Mouse (Mus musculus) v-Abl transformed pro-B cells (cell line): ENCODE data around the gene Fam222a.

Experiments
- in situ Hi-C, 2 experiments: fragments of 400-800 bp; cut with MboI; formaldehyde crosslinking; loops; one replicate each; pipeline ENCODE4 v1.15.1; 2025; ENCODE audit not compliant: unreplicated experiment in 2 of 2

The Fam222a gene

DNA sequence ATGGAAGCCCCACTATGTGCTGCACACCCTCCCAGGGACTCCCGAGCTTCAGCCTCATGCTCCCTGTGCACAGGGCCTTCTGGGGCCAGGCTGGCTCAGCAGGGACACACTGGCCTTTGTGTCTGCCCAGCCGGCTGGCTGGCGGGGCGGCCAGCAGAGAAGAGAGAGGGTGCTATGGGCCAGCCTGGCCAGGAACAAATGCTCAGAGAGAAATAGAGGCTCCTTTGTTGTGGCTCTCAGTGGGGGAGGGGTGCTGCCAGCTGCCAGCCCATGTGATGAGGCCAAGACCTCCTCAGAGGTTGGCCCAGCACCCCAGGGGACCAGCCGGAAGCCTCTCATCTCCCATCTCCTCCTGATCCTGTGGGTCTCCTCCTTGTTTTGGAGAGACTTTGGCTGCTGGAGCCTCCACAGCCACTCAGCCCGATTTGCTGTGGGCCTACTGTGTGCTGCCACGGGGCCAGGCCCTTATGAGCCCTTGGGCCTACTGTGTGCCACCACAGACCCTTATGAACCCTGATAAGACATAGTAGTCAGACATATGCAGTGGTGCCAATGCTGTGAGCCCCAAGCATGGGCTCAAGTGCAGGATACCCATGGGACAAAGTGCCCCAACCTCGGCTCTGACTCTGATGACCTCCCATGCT is 12.0 kb downstream of the Fam222a start:
- in situ Hi-C loops: loop anchor here (25.0 kb wide), 3 partner anchors 793 to 1468 kb away; no protein-coding TSS in a partner anchor

DNA sequence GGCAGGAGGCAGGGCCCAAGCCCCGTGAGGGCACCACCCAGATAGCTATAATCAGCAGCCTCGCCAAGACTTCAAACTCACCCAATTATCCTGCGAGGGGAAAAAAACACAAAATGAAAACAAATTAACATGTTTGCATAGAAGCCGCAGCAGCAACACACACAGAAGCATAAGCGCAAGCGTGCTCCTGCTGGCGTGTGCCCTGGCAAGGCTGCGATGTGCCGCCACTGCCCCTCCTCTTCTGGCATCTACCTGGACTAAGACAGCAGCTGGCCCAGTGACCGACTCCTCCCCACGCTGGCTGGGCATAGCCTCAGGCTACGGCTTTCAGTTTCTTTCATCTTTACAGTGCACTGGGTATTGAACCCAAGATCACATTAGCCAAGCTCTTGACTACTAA is 13.7 kb downstream of the Fam222a start:
- in situ Hi-C loops: loop anchor here (25.0 kb wide), 3 partner anchors 794 to 1469 kb away; no protein-coding TSS in a partner anchor

DNA sequence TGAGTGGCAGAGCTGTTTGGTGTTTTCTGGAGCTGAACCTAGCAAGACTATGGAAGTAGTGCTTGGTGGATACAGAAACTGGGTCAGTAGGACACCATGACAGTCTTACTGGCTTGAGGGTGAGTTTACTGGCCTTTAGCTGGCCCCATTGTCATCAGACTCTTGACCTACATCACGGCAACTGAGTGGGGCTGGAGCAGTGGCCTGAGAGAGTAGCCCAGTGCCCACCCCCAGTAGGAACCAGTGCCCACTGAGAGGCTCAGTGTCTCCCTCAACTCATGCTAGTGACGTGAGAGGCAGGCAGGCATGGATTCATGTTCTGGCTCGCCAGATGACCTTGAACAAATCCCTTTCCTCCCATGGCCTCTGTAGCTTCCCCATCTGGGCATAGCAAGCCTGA is 15.2 kb downstream of the Fam222a start:
- in situ Hi-C loops: loop anchor here (25.0 kb wide), 3 partner anchors 796 to 1471 kb away; no protein-coding TSS in a partner anchor

DNA sequence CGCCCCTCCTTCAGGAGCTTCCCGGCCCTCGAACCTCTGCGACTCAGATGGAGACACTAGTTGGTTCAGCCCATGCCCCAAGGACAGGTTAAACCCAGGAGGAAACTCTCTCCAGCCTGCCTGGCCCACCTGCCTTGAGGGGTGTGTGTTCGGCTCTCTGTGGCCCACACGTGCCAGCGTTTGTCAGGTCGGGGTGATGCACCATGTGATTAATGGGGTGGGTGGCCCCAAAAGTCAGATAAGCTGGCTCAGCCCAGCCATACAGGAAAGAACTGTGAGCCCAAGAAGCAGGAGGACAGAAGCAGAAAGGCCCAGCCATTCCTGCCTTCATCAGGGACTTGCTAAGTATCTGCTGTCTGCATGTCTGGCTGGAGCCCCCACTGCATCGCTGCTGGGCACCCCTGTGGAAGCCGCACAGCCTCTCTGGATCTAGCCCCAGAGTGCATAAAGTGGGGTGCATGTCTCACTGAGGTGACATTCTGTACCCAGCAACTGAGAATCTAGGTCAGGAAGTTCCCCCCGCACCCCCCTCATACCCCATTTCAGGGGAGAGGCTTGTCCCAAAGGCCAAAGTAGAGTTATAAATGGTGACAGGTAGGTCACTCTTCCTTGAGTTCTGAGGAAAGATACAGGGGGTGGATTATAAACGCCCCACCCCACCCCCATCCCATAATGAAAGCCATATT is 15.8 kb downstream of the Fam222a start:
- in situ Hi-C loops: loop anchor here (25.0 kb wide), 3 partner anchors 796 to 1471 kb away; no protein-coding TSS in a partner anchor

DNA sequence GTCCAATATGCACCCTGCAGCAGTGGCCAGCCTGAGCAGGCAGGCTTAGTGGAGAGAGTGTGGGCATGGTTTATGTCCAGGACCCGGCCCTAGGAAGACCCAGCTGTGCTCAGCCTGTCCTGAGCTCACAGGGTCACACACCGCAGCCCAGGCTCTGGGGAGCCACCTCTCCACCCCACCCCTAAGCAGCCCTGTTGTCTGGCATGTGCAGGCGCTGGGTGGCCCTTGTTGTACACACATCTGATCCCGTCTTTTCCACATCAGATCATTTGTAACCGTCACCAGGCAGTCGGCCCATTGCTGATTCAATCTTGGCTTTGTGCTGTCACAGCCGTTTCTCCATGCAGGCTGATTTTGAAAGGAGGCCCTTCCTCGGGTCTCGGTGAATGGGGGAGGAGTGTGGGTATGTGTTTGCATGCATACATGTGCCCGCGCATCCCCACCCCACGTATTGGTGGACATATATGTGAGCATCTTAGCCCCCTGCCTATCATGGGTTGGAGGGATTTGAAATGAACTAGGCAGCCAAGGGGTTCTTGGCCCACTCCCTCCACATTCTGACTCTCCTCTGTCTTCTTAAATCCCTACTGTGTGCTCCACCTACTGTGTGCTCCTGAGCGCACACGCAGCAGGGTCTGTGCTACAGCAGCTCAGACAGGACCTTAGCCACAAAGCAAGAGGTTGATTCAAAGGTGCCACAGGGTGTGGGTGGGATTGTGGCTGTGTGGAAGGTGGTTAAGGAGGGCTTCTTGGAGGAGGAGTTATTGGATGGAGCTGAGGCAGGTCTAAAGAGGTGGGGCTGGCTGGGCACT is 16.7 kb downstream of the Fam222a start:
- in situ Hi-C loops: loop anchor here (25.0 kb wide), 3 partner anchors 797 to 1472 kb away; no protein-coding TSS in a partner anchor

DNA sequence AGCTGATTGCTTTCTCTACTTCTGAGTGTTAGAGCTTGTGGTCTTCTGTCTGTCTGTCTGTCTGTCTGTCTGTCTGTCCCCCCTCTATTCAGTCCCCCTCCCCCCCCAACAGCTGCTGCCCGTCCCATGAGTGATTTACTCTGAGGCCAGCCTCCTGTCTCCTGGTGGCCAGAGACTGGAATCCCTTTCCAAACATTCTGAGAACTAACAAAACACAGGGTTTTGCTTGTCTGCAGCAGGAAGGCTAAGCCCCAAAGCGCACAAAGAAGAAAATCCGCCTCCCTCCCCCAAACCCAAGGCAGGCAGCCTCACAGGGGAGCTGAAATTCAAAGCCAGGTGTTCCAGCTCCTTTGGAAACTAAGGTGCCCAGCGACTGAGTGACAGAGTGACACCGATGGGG is 17.9 kb downstream of the Fam222a start:
- in situ Hi-C loops: loop anchor here (25.0 kb wide), 3 partner anchors 798 to 1473 kb away; no protein-coding TSS in a partner anchor

DNA sequence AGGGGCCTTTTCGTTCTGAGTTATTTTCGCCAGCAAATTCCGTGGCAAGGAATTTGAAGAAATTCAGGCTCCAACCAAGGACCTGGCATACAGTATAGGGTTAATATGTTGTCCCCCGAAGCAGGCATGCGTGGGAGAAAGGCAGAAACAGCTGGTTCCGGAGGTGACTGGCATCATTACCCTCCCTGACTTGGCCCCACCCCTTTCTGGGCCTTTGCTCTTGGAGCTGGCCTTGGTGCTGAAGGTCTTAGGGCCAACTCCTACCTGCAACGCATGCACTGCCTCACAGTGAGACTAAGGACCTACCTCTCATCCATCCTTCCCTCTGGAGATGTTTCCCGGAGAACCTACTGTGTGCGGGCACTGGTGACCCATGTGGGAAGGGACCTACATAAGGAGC is 20.1 kb downstream of the Fam222a start:
- in situ Hi-C loops: loop anchor here (25.0 kb wide), 3 partner anchors 801 to 1476 kb away; no protein-coding TSS in a partner anchor

DNA sequence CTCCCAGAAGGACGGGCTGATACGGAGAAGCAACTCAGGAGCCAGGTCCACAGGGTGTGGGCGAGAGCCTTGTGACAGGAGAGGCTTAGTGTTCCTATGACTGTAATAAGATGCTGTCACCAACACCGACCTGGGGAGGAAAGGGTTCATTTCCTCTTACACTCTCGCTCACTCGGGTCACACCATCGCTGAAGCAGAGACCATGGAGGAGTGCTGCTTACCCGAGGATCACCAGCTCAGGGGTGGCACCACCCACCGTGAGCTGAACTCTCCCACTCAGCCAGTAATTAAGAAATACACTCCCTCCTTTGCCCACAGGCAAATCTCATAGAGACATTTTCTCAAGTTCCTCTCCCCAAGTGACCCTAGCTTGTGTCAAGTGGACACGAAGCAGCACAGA is 20.6 kb downstream of the Fam222a start:
- in situ Hi-C loops: loop anchor here (25.0 kb wide), 3 partner anchors 801 to 1476 kb away; no protein-coding TSS in a partner anchor

DNA sequence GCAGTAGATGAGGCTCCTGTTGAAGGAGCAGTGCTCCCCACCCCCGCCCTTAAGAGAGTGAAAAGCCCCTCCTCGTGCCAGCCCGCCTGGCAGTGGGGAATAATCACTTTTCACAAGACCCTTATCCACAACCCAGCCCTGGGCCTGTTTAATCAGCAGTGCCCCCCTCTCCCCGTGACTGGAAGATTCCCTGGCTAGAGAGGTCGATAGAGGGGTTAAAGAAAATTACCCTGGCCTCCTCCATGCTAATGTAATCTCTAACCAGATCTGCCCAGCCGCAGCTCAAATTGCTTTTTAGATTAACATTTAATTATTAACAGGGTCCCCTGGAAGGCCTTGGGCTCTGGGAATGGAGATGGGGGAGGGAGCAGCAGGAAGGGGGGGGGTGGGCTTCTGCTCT is 21.2 kb downstream of the Fam222a start:
- in situ Hi-C loops: loop anchor here (25.0 kb wide), 3 partner anchors 802 to 1477 kb away; no protein-coding TSS in a partner anchor

DNA sequence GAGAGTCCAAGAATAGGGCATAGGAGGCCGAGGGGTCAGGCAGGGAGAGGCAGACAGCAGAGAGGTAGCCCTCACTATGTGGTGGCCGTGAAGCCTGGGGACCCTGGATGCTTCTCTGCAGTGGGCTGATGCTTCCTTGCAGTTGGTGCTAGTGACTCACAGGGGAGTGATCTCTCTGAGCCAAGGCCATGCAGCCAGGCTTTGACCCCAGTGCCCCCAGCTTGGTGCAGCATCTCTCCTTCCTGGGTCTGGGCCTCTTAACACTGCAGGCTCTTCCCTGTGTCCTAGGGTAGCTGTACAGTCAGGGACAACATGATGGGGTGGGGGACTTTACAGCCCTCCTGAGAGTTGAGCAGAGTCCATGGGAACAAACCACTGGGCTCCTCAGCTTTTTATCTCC is 21.6 kb downstream of the Fam222a start:
- in situ Hi-C loops: loop anchor here (25.0 kb wide), 3 partner anchors 802 to 1477 kb away; no protein-coding TSS in a partner anchor

DNA sequence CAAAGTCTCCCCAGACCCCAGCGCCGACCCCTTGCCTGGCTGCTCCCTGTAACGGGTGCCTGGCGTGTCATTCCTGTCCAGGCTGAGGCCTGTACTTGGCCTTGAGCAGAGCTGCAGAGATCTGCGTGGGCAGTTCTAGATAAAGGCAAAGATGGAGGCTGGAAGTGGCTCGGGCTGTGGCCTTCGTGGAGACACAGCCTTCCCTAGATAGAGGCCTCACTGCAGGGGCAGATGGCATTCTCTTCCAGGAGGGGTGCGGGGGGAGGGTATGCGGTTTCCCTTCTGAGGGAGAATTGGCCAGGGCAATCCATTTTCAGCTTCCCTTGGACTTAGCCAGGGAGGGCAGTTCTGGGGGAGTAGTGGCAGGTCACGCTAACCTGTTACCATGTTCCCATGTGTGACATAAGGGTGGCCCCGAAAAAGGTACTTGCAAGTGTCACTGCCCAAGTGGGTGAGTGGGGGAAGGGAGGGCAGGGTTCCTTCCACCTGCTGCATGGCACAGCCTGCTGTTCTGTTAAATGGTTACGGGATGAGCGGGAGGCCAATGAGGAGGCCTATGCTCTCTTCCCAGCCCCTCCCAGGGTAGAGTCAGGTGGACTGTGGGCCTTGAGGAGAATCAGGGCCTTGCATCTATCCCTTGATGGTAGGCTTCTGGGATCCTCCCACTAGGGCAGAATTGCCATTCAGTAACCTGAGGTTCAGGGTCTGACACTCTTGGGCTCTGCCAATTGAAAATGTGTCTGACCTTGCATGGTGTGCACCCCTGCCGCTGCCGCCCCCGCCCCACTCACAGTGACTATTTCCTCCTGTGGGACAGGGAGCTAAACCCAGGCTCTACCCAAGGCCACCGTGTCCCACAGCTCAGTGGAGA is 22.5 kb downstream of the Fam222a start:
- in situ Hi-C loops: loop anchor here (25.0 kb wide), 3 partner anchors 803 to 1478 kb away; no protein-coding TSS in a partner anchor

DNA sequence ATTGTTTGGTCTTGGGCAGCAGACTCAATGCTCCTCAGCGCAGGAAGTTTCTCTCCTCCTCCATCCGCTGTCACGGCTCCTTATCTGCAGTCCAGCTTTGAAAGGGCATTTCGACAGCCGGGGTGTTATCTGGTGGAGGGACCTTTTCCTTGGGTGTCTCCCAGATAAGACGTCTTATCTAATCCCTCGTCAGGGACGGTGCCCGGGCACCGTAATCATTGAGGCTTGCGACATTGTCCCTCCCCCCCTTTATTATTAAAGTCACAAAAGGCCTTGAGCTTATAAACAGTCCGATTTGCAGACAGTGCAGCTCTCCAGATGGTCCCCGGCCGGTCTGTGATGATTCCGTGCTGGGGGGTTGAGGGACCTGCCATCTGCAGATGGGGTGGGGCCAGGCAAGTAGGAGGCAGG is 23.3 kb downstream of the Fam222a start:
- in situ Hi-C loops: loop anchor here (25.0 kb wide), 3 partner anchors 804 to 1479 kb away; no protein-coding TSS in a partner anchor

DNA sequence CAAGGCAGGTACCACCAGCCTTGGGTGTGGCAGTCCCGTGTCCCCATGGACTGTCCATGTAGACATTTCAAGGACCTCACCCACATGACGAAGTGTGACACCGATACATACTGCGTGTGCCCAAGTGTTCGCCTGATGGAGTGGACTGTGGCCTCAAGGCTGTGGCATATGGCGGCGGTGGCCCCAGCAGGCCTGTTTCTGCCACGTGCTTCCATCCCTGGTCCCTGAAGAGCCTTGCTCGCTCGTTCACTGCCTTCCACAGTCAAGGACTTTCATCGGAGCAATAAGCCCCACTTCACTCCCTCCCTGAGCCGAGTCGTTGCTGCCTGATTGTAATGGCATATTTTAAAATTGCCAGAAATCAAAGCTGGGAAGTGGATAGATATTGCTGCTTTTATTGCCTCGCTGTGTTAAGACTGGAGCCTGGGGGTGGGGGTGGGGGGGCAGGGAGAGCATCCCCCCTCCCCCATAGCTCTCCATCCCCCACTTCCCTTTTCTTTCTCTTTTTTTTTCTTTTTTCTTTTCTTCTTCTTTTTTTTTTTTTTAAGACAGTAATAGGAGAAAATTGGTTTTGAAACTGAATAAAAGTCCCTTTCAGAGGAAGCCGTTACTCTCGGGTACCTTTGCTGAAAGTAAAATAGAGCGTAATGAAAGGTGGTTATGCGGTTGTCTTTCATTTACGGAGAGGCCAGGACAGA is 24.8 kb downstream of the Fam222a start:
- in situ Hi-C loops: loop anchor here (25.0 kb wide), 3 partner anchors 805 to 1480 kb away; no protein-coding TSS in a partner anchor

DNA sequence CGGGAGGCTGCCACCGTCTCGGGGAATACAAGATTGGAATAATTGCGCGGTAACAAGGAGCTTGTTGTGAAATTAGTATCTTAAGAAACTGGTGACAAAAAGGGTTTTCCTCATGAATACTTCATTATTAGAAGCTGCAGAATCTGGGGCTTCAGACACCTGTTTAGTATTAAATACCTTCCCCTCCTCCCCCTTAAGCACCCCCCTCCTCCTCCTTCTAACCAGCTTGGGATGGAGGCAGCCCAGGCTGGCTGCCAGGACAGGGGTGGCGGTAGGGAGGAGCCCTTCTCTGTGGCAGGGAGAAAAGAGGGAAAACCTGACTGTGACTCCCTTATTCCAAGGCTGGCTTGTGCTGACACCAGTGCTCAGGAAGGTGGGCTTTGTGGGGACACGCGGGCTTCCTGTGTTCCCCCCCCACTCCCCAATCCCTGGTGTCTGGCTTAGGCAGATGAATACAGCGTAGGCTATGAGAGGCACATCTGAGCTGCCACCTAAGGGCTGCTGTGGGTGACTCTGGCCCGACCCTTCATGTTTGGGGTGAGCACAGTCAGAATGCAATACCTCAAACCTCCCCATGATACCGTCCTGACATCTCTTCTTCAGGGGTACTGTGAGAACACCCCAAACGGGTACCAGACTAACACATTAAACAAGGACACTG is 25.5 kb downstream of the Fam222a start:
- in situ Hi-C loops: loop anchor here (25.0 kb wide), 3 partner anchors 806 to 1481 kb away; no protein-coding TSS in a partner anchor

DNA sequence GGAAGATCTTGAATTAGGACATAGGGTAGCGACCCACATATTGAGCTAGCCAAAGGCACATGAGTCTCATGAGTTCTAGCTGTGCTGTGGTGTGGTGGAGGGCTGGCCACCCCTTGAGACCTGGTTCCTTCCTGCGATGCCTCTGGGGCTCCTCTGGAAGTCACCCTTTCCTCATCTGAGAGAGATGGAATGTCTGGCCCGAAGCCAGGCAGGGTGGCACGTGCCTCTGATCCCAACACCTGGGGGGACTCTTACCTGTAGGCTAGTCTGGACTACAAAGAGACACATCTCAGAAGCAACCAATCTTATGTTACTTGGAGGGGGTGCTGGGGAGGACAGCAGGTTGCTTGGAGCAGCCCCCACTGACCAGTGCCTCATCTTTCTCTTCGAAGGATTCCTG is 26.1 kb downstream of the Fam222a start:
- in situ Hi-C loops: loop anchor here (25.0 kb wide), 3 partner anchors 807 to 1482 kb away; no protein-coding TSS in a partner anchor

DNA sequence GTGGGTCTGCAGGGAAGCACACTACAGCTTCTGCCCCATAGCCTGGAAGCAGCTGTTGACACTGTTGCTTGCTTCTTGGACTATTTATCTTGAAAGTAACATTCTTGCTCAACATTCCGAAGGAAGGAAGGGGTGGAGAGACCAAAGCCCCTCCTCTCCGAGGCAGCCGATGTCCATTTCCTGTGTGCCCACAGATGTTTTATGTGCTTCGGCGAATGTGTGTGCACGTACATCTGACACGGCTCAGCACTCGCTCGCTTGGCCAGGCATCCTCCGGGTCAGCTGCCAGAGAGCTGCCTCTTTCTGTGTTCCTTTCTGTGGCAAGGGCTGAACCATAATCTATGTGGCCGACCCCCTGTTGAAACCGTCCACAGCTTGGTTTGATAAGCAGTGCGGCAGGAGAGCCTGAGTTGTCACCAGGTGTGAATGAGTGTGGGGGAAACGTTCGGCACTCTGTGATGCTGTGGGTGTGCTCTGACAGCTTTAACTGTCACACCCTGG is 27.0 kb downstream of the Fam222a start:
- in situ Hi-C loops: loop anchor here (25.0 kb wide), 3 partner anchors 807 to 1482 kb away; no protein-coding TSS in a partner anchor

DNA sequence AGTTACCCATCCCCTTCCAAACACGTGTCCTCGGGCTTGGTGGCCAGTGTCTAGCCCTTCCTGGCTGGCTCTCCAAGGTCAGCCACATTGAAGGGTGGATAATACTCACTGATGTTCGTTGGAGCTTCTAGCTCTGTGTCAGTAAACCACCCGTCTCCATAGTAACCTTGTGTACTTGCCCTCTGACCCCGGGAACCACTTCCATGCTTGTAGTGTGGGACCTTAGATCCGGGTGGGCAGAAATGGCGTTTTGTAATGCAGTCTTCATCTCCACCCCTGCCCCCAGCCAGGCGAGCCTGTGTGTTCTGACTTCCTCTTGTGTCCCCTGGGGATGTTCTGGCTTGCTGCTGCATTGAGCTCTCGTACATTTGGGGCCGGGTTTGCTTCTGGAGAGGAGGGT is 28.8 kb downstream of the Fam222a start:
- in situ Hi-C loops: loop anchor here (25.0 kb wide), 3 partner anchors 809 to 1484 kb away; no protein-coding TSS in a partner anchor

DNA sequence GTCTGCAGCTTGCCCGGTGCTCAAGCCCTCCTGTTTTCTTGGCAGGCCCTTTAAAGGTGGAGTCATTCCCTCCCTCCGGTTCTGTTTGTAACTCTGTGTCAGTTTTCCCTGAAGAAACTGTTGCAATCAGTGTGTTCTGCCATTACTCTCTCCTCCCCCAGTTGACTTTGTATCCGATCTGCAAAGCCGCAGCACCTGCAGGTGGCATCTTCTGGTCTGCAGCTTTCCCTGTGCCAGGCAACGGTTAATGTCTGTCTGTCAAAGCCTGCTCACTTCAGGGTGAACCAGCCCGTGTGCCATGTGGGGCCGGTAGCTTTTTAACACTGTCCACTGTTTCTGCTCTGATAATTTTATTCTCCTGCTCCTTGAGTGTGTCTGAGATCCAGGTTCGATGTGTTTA is 29.4 kb downstream of the Fam222a start:
- in situ Hi-C loops: loop anchor here (25.0 kb wide), 3 partner anchors 810 to 1485 kb away; no protein-coding TSS in a partner anchor
